Mouse (Mus musculus): ENCODE data around the gene Sema4d.
"Not testable (repeated sequence)": the region's sequence is repeated elsewhere in the genome, so short reads cannot be mapped to it uniquely, and the experiment has no call there.

Sema4d gene

DNA sequence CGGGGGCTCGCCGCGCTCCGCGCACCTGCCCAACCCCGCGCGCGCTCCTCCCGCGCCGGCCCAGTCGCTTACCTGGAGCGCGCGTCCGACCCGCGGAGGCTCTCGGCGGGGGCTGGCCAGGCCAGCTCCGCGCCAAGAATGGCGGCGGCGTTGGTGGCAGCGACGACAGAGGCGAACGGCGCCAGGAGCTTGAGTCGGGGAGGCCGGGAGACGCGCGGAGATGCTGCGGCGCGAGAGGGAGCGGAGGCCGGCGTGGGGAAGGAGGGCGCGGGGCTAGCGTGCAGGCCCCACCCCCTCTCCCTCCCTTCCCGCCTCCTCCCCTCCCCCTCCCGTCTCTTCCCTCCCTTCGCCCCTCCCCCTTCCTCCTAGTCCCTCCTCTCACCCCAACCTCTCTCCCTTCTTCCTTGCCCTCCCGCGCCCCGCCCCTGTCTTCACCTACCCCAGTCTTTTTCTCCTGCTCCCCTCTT is at the start of gene Sema4d:
TSS of gene Sema4d (minus strand) at position 323 of the 467 bp plus-strand sequence.
- no peak for DNase-seq (ENCODE audit: low read depth, low spot score)

DNA sequence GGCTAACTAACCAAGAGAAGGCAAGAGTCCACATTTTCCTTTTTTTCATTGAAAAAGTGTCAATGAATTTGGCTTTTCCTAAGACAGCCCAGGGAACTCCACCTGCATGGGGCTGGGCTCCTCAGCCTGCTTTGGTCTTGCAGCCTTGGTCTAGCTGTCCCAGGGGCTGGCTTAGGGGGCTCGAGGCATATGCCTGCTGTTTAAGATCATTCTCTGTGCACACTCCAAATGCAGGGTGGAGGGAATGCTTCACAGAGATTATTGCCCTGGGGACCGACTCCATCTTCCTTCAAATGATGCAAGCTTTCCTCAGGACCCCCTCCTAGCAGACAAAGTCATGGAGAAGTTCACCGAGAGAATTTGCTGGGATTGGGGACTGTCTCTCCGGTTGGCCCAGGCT is 49.8 kb upstream of the Sema4d start:
- DNase-seq (ENCODE audit: low read depth, low spot score), result no peak

DNA sequence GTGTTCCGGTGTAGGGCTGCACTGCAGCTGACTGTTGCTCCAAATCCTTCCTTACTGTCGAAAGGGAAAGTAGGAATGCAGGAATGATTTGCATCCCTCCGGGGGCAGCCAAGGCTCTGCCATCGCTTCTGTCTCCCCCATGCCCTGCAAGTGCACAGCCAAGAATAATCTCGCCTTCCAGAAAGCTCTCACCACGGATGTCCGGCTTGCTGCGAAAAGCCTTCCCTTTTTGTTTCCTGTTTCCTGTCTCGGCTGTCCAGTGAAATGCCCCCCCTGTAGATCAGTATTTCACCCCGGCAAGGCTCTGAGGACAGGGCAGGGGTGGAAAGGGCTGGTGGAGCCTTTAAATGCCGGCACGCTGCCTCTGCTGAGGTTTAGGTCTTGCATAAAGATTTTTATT is 49.2 kb upstream of the Sema4d start:
- no peak for DNase-seq (ENCODE audit: low read depth, low spot score)

DNA sequence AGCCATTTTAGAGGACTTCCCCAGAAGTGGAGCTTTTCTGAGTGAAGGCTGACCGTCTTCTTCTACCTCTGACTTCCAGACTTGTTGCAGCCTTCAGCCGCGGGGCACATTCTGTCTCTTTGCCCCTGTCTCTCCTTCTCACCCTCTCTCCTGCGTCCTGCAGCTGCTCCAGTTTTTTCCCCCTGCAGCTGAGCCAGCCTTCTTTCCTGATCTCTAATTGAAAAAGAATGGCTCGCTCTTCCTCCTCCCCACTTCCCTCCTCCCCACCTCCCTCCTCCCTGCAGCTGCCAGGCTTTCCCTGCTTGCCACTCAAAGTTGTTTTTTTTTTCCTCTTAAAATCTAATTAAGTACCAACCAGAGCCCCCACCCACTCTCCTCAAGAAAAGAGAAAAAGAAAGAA is 48.6 kb upstream of the Sema4d start:
- DNase-seq (ENCODE audit: low read depth, low spot score), result no peak

DNA sequence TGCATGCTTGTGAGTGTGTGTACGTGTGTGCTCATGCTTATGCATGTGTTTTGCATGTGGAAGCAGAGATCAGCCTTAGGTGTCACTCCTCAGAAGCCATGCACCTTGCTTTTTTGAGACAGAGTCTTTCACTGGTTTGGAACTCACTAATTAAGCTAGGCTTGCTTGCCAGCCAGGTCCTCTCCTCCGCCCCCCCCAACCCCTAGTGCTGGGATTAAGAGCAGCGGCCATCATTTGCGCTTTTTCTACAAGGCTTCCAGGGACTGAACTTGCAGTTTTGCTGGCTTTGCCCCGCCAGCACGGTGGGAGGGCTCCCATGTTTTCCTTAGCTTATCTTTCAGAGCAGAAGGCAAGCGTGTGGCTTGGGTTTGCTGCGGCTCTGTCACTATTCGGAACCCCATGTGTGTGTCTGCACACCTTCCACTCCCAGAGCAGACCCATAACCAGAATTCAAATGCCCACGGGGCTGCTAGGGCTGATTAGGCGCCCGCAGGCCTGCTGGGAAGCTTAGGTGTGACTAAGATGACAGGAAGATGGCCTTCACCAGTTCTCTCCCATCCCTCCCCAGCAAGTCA is 48.1 kb upstream of the Sema4d start:
- DNase-seq (ENCODE audit: low read depth, low spot score), result no peak

DNA sequence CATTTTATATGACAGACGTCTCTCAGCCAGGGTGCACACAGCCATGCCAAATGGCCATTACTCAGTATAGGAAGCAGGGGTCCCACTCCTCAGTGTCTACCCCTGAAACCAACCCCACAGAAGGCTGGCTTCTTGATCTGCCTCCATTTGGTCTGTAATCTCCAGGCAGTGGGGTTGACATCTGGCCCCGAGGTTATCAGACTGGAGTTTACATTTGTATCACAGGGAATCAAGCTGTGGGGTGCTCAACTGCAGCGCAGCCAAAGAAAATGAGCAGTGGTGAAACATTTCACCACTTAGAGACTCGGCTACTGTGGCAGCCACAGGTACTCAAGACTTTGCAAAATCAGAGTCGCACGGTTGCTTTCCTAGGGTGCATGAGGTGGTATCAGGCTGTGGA is 47.2 kb upstream of the Sema4d start:
- no peak for DNase-seq (ENCODE audit: low read depth, low spot score)

DNA sequence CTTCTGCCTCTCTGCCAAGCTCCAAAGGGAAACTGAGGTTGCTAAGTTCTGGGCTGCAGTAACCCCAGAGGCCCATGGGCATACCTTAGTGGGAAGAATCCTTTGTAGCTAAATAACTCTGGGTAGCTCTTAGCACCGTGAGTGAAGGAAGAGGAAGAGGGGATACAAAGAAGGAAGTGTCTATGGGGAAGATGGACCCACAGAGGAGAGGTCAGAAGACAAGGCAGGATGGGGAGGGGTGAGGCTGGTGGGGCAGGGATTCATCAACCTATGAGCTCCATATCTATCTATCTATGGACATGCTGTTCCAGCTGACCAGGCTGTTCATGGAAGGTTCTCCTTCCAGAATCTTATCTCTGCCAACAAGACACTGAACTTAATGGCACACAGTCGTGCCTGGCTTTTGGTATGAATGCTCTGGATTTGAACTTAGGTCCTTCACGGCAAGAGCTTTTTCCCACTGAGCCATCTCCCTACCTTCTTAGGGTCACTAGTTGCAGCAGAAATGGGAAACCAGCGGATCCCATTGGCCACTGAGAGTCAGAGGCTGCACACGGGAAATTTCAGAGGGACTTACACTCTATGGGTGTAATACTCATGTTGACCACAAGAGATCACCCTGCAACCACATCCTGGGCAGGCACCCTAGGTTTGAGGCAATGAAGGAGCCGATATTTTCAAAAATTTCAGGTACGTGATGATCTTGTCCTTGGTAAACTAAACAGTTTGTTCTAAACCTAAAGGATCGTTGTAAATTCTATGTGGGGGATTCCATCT is 45.9 kb upstream of the Sema4d start:
- DNase-seq (ENCODE audit: low read depth, low spot score), result peak; percentile 27

DNA sequence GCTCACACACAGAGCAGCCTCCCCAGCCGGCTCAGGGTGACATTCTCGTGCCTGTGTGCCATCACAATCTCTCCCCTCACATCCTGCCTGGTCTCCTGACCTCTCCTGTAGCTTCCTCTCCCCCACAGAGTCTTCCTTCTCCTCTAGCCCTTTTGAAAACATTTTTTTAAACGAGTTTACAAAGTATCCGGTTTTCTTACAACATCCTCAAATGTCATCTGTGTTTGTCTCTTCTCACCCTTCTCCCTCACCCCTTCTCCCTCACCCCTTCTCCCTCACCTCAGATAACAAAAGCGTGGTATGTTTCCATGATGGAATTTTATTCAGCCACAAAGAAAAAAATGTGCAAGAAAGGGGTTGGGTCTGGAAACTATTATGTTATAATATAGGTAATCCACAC is 43.9 kb upstream of the Sema4d start:
- DNase-seq (ENCODE audit: low read depth, low spot score), result no peak

DNA sequence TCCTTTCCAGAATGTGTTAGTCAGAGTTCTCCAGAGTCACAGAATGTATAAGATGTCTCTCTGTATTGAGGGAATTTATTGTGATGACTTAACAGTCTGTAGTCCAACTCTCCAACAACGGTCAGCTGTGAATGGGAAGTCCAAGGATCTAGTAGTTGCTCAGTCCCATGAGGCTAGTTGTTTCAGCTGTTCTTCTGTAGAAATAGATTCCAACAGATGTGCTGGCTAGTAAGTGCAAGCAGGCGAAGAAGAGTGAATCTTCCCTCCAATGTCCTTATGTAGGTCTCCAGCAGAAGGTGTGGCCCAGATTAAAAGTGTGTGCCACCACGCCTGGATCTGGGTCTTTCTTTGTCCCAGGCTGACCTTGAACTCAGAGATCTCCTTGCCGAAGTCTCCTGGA is 41.7 kb upstream of the Sema4d start:
- not testable (repeated sequence) for DNase-seq (ENCODE audit: low read depth, low spot score)

DNA sequence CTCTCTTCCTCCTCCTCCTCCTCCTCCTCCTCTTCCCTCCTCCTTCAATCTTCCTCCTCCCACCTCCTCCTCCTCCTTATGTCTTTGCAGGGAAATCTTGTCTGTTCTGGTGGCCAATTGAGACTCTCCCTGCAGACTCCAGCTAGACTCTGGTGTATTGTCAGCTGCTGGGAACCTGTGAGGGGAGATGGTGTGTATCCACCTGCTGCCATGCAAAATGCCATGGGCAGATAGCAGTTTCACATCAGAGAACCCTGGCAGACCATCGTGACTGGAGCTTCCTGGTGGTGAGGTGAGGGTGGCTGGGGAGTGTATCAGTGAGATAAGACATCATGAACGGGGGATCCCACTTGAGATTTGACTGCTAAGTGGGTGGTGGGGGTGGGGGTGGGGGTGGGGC is 41.0 kb upstream of the Sema4d start:
- no peak for DNase-seq (ENCODE audit: low read depth, low spot score)

DNA sequence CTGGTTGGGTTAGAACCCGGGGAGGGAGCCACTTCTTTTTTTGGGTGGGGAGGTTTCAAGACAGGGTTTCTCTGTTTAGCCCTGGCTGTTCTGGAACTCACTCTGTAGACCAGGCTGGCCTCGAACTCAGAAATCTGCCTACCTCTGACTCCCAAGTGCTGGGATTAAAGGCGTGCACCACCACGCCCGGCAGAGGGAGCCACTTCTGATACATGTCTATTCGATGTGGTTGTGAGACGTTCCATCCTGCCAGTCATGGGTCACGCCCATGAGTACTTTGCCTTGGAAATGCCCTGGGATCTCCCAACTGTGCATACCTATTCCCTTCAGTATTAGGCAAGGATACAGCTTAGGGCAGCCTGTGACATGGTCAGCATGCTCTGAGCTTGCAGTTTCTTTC is 40.5 kb upstream of the Sema4d start:
- not testable (repeated sequence) for DNase-seq (ENCODE audit: low read depth, low spot score)

DNA sequence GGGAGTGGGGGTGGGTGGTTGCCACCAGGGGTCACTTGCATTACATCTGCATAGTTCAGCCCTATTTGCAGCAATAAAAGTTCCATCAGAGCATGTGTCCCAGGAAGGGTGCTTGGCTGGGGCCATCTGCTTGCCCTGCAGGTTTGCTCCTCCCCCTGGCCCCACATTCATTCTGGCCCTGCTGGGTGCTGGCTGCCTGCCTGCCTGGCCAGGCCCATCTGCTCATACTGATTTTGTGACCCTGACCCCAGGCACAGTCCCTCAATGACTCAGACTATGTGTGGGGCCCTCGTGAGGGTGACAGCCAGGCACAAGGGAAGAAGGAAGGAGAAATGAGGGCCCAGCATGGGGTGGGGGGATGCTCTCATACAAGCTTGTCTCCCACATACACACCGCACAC is 40.1 kb upstream of the Sema4d start:
- no peak for DNase-seq (ENCODE audit: low read depth, low spot score)

DNA sequence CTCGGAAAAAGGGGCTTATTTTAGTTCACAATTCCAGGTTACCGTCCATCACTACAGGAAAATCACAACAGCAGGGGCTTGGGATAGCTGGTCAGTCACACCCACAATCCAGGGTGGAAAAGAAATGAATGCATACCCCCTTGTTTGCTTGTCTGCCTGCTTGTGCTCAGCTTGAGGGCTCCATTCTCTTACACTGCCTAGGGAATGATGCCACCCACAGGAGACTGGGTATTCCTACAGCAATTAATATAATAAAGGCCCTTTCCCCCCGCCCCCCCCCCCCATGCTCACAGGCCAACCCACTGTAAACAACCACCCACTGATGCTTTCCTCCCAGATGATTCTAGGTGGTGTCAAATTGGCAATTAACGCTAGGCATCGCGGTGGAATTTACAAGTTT is 38.9 kb upstream of the Sema4d start:
- no peak for DNase-seq (ENCODE audit: low read depth, low spot score)

DNA sequence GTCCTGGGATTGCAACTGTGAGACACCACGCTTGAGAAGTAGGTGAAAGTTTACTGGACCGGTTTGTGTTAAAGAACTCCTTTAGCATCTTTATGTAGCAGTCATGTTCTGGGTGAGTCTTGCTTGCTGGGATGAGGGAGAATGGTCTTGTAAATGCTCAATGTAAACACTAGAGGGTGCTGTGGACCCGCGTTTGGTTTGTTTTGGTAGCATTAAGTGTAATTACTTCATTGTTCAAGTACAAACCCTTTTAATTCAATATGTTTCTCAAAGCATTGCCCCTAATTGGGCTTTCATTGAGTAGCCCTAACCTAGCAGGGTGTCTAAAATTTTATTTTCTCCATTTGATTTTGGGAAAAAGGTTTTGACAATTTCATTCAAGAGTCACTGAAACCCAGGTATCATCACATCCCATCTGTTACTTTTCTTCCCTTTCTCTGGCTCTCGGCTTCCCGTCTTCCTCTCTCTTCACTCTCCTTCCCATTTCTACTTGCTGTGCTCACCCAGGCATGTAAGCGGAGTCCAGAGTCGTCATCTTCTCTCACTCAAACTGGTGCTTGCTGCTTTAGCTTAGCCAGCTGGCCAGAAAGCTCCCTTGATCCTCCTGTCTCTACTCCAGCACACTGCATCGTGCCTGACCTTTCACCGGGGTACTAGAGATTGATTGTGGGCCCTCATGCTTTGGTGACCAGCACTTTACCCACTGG is 37.4 kb upstream of the Sema4d start:
- DNase-seq (ENCODE audit: low read depth, low spot score), result peak; percentile 39

DNA sequence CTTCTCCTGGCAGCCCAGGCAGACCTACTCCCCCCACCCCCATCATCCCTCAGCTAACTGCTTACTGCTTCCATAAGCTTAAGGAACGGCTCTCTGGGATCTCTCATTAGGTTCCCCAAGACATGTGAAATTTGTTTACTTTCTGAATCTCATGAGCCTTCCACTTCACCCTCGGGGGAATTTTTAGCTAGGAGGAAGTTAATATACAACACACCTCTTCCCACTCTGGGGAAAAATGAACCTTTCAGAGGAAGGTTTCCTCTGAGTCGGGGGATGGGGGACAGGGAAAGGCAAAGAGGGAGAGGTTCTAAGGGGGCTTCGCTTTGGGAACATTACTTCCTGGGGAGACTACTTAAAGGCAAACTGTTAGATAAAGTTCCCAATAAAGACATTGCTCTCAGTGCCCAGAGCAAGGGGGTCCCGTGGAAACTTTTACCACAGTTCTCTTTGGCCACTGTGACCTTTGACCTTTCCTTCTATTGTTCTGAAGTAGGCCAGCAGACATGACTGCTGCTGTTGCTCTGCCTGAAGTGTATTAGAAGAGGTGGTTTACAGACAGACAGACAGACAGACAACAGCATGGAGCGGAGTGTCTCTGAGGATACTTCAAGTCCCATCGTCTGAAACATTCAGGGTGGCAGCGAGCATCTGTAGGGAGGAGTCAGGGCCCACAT is 30.4 kb upstream of the Sema4d start:
- DNase-seq (ENCODE audit: low read depth, low spot score), result no peak

DNA sequence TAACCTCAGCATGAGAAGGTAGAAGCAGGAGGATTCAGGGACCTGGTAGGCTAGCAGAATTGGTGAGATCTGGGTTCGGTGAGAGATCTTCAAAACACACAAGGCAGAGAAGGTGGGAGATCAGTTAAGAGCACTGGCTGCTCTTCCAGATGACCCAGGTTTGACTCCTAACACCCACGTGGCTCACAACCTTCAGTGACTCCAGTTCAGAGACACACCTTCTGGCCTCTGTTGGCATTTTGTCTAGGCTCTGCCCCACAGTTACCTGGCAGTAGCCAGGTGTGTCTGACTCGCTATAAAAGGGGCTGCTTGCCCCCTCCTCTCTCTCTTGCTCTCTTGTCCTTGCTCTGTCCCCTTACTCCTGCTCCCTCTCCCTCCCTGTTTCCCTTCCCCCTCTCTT is 28.4 kb upstream of the Sema4d start:
- no peak for DNase-seq (ENCODE audit: low read depth, low spot score)

DNA sequence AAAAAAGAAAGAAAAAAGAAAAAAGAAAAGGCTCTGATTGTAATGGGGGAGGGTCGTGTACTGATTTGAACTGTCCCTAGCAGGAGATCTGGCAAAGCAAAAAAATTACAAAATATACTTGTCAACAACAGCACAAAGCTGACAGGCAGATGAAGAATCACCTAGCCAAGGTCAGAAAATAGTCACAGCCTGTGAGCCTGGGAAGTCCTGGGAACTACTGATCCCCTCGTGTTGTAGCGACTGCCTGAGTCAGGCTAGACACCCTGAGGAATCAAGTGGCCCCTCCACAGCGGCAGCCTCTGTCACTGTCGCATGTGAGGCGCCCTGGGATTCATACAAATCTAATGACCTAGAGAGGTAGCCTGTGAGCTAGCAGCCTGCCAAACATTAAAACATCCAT is 25.8 kb upstream of the Sema4d start:
- DNase-seq (ENCODE audit: low read depth, low spot score), result no peak

DNA sequence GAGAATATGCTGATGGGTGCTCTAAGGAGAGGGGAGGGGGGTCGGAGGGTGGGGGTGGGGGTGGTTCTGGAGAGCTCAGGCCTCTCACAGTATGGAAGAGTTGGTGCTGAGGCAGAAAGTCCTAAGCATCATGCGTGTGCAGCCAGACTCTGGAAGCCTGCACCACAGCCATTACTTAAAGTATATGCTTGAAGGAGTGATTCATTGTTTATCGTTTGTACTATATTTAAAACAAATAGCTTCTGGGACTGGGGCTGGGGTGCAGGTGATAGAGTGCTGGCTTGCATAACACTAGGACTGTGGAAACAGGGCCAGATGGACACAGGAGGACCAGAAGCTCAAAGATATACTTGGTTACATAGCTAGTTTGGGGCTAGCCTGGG is 25.4 kb upstream of the Sema4d start:
- no peak for DNase-seq (ENCODE audit: low read depth, low spot score)

DNA sequence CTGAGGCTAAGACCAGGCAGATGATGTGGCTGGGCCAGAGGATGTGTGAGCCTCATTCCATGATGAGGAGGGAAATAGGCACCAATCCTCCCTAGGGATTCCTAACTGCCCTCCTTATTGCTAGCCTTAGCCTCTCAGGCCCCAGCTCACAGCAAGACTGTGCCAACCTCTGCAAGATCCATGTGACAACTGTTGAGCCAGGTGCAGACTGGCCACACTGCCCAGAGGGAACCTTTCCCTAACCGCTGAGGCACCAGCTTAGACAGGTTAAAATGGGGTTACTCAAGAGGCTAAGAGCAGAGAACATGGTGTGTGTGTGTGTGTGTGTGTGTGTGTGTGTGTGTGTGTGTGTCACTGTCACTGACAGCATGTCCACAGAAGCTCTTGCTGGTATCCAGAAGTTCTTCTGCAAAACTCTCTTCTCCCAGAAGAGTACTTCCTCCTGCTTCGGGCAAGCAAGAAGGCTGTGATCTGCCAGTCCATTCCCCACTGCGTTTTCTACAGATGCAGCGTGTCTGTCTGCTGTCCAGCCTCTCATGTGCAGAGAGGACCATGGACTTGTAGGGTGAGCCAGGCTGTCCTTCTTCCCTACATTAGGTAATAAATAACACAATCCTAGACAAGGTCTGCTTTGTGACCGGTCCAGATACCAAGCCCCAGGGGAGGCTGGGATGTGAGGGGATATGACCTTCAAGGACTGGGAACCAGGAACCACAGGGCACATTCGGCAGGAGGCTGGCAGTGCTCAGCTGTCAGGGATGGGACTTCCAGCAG is 24.8 kb upstream of the Sema4d start:
- no peak for DNase-seq (ENCODE audit: low read depth, low spot score)

DNA sequence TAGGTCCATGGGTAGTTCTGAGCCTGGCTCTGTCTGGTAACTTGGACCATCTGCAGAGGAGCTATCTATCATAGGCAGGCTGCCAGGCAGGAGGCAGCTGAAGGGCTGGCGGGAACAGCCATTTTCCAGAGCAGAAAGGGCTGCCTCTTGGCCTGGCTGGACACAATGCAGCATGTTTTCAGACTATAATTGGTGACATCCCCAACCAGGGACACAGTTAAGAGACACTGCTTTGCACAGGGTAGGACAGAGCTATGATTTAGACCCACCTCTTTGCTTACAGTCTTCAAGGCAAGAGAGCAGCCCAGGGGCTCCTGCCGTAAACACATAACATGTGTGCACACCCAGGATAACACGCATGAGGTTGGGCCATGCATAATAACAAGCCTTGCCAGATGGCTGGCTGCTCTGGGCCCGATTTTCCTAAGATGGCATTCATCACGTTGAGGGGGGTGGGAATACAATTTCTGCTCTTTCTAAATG is 23.1 kb upstream of the Sema4d start:
- DNase-seq (ENCODE audit: low read depth, low spot score), result no peak

DNA sequence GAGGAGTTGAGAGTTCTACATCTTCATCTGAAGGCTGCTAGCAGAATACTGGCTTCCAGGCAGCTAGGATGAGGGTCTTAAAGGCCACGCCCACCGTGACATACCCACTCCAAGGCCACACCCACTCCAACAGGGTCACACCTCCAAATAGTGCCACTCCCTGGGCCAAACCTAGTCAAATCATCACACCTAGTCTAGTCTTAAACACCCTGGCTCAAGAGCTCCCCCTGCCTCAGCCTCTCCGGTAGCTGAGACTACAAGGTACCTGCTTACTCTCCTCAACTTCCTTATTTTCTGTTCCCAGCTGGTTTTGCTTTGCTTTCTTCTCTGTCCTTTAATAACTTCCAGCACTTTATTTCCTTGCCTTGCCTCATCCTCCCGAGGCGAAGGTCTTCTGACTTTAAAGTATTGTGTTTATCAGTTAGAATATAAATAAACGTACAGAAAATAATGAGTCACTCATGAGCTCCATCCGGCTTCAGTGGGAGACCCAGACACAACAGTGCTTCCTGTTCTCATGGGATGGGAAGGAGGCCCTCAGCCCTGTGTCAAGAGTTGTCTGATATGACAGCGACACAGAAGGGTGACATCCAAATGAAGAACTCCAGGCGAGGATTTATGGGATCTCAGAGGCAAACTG is 22.4 kb upstream of the Sema4d start:
- no peak for DNase-seq (ENCODE audit: low read depth, low spot score)
